13 mouse cellular contexts compared by ENCODE assay signal in the genomic region with DNA sequence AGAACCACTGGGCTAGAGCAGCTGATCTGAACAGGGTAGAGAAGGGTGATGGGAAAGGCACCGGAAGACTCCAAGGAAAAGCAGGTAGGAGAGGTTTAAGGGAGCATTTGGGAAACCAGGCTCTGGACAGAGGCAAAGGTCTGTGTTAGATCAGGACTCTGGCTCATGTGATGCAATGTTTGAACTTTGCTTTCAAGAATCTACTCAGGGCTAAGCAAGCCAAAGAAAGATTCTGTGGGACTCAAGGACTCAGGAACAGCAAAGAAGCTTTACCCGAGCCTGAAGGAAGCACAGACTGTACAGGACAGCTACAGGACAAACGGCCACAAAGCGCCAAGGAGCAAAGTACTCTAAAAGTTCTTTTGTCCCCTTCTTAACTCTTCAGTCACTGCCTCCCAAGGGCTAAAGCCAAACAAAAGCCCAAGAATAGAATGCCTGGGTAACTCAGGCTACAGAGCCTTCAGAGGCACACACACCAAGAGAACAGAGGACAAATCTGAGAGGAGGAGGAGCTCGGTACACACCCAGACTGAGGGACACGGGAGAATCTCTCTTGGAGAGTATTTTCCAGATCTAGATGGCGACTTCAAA.
DNase-seq lines count a peak whose midpoint lies in the region; ATAC-seq and TF ChIP-seq lines count a peak whose summit lies in the region.
"Had no signal": no experiment of that assay in that cellular context is flagged by ENCODE, and none has a peak within 500 bp of the region (broad histone marks: within the 10 kb centered on the region; RNA-seq: fewer than 3 reads in every experiment).

No protein-coding gene starts in this region.

- H3K4me3 ChIP-seq in forebrain, embryonic 10.5 days: no peak overlapping the region
- no peak overlapping the region for H3K4me3 ChIP-seq in forebrain, embryonic 12.5 days (replicated peaks)
- H3K4me3 ChIP-seq in liver, adult 2 months (ENCODE audit: insufficient read depth, low read depth, low read length): peak overlapping the region; percentile 9
- no peak overlapping the region for H3K4me3 ChIP-seq in kidney, postnatal 0 days (replicated peaks; ENCODE audit: low read depth, low read length)
- H3K4me3 ChIP-seq in myocyte: no peak overlapping the region
- H3K4me3 ChIP-seq: limb, embryonic 13.5 days had no signal

- H3K4me1 ChIP-seq in forebrain, embryonic 10.5 days: peaks cover 23% of the 10 kb centered on the region
- peaks cover 9% of the 10 kb centered on the region; the same call in 1 of the 2 replicates for H3K4me1 ChIP-seq in forebrain, embryonic 12.5 days
- peaks cover 43% of the 10 kb centered on the region for H3K4me1 ChIP-seq in liver, adult 2 months (ENCODE audit: control insufficient read depth, insufficient read depth, low read length)
- H3K4me1 ChIP-seq in kidney, postnatal 0 days (replicated peaks; ENCODE audit: insufficient read depth, low read length): 0 out of 2 replicates have a peak, but pooled peaks cover 8% of the 10 kb centered on the region

- H3K36me3 ChIP-seq in forebrain, embryonic 10.5 days (replicated peaks): no peaks in the 10 kb centered on the region
- H3K36me3 ChIP-seq in forebrain, embryonic 12.5 days (replicated peaks): no peaks in the 10 kb centered on the region
- H3K36me3 ChIP-seq in liver, adult 2 months (ENCODE audit: control insufficient read depth, insufficient read depth, low read length): peaks cover 2% of the 10 kb centered on the region; the same call in 1 of the 2 replicates
- no peaks in the 10 kb centered on the region for H3K36me3 ChIP-seq in kidney, postnatal 0 days (ENCODE audit: insufficient read depth, low read length)
- H3K36me3 ChIP-seq in myocyte (ENCODE audit: control insufficient read depth, insufficient read depth): no peaks in the 10 kb centered on the region
- H3K36me3 ChIP-seq: limb, embryonic 13.5 days had no signal

- no peaks in the 10 kb centered on the region for H3K9me3 ChIP-seq in forebrain, embryonic 10.5 days
- no peaks in the 10 kb centered on the region for H3K9me3 ChIP-seq in forebrain, embryonic 12.5 days
- H3K9me3 ChIP-seq in kidney, postnatal 0 days (replicated peaks; ENCODE audit: low read length): no peaks in the 10 kb centered on the region
- H3K9me3 ChIP-seq: limb, embryonic 13.5 days had no signal

- no peak for DNase-seq in forebrain, embryonic 10.5 days (ENCODE audit: extremely low spot score, low spot score)
- DNase-seq in liver, adult 2 months (ENCODE audit: extremely low read depth, low read depth, low spot score): peak; percentile 93
- no peak for DNase-seq in liver
- no peak for DNase-seq in kidney, postnatal 0 days (ENCODE audit: low spot score)
- no peak for DNase-seq in right cerebral cortex, adult 18-20 months
- DNase-seq: cerebellum, adult 9-11 months; gastrocnemius, postnatal 14 days had no signal

- H3ac ChIP-seq in myocyte (ENCODE audit: control insufficient read depth, insufficient read length): no peak overlapping the region

- 36% methylated on average over 7 of the region's 7 CpGs for WGBS in forebrain, embryonic 10.5 days
- 32% methylated on average over 7 of the region's 7 CpGs for WGBS in forebrain, embryonic 12.5 days
- 23% methylated on average over 7 of the region's 7 CpGs for WGBS in liver, adult 2 months
- WGBS in kidney, postnatal 0 days: 65% methylated on average over 7 of the region's 7 CpGs

- H3K79me2 ChIP-seq in liver, adult 2 months (ENCODE audit: control insufficient read depth, insufficient read depth, low read length): peaks cover 33% of the 10 kb centered on the region; the same call in 1 of the 2 replicates
- H3K79me2 ChIP-seq in myocyte (ENCODE audit: control insufficient read depth, insufficient read depth): peaks cover 95% of the 10 kb centered on the region

- TF ChIP-seq POLR2A in liver, adult 2 months (IDR thresholded peaks at IDR 0.05; ENCODE audit: extremely low read depth, insufficient read depth, low read length): no peak
- no peak for TF ChIP-seq POLR2A in myocyte (IDR thresholded peaks at IDR 0.05; ENCODE audit: insufficient read length, low read depth)

- H3K4me2 ChIP-seq in forebrain, embryonic 12.5 days: no peak overlapping the region
- H3K4me2 ChIP-seq in kidney, postnatal 0 days (ENCODE audit: low read length): no peak overlapping the region
- H3K4me2 ChIP-seq in myocyte (ENCODE audit: low read depth): peak overlapping the region; percentile 5
- H3K4me2 ChIP-seq: limb, embryonic 13.5 days had no signal

- H3K27ac ChIP-seq in forebrain, embryonic 10.5 days: peak overlapping the region; percentile 44
- H3K27ac ChIP-seq in forebrain, embryonic 12.5 days: no peak overlapping the region
- H3K27ac ChIP-seq in liver, adult 2 months (replicated peaks; ENCODE audit: insufficient read depth, low read depth, low read length): peak overlapping the region; percentile 100
- peak overlapping the region; percentile 14; the same call in 1 of the 2 replicates for H3K27ac ChIP-seq in kidney, postnatal 0 days
- H3K27ac ChIP-seq: limb, embryonic 13.5 days had no signal

- no peak for ATAC-seq in forebrain, embryonic 12.5 days (ENCODE audit: low FRiP score)
- ATAC-seq in kidney, postnatal 0 days (replicated peaks; ENCODE audit: low FRiP score, low read depth): 0 out of 2 replicates have a peak, but pooled peaks have one; percentile 48
- ATAC-seq in megakaryocyte, adult 5-6 weeks (ENCODE audit: poor library complexity, severe bottlenecking): no peak
- ATAC-seq: forebrain, embryonic 14.5 days; midbrain, embryonic 16.5 days had no signal

- TF ChIP-seq CTCF in liver, adult 2 months (IDR thresholded peaks at IDR 0.05; ENCODE audit: low read depth, low read length): no peak
- TF ChIP-seq CTCF in kidney, postnatal 0 days (IDR thresholded peaks at IDR 0.05; ENCODE audit: low read depth): no peak

- H3K27me3 ChIP-seq in forebrain, embryonic 10.5 days (ENCODE audit: poor library complexity, severe bottlenecking): no peaks in the 10 kb centered on the region
- no peaks in the 10 kb centered on the region for H3K27me3 ChIP-seq in forebrain, embryonic 12.5 days
- no peaks in the 10 kb centered on the region for H3K27me3 ChIP-seq in liver, adult 2 months (ENCODE audit: control insufficient read depth, insufficient read depth, low read length)
- no peaks in the 10 kb centered on the region for H3K27me3 ChIP-seq in kidney, postnatal 0 days (ENCODE audit: insufficient read depth, low read length)
- H3K27me3 ChIP-seq in myocyte (ENCODE audit: control insufficient read depth, insufficient read depth, insufficient read length): no peaks in the 10 kb centered on the region
- H3K27me3 ChIP-seq: limb, embryonic 13.5 days had no signal

- no peak overlapping the region for H3K9ac ChIP-seq in forebrain, embryonic 12.5 days
- H3K9ac ChIP-seq in liver, adult 2 months (ENCODE audit: low read depth, low read length): peak overlapping the region; percentile 67; the same call in 1 of the 2 replicates
- H3K9ac ChIP-seq in kidney, postnatal 0 days (ENCODE audit: low read depth, low read length): no peak overlapping the region
- H3K9ac ChIP-seq: limb, embryonic 13.5 days had no signal

TF ChIP-seq in myocyte, 11 proteins besides CTCF, POLR2A, EP300 and RAD21:
- no peak for TF ChIP-seq SRF (IDR thresholded peaks at IDR 0.05; ENCODE audit: control insufficient read depth, insufficient read length, low read depth)
- no peak for TF ChIP-seq REST (IDR thresholded peaks at IDR 0.05; ENCODE audit: insufficient read depth, insufficient read length)
- TF ChIP-seq MYOG (IDR thresholded peaks at IDR 0.05; ENCODE audit: control insufficient read depth in 1 of 3, insufficient read depth in 1 of 3, insufficient read length in 2 of 3, low read depth in 2 of 3): no peak
TF ChIP-seq in myocyte: peak in this region for 0.
